Mouse (Mus musculus) cerebellum, adult (tissue): ENCODE results near the gene Sgms1.
"Not testable (repeated sequence)": the region's sequence is repeated elsewhere in the genome, so short reads cannot be mapped to it uniquely, and the experiment has no call there.

Experiments used
- ATAC-seq: cut with Nextera tagmentation; 2 replicates; pipeline ENCODE4 v1.9.2; 2017; ENCODE audit warnings: mild to moderate bottlenecking, moderate library complexity, mixed read lengths; ENCODE audit not compliant: insufficient number of reproducible peaks, low FRiP score, low TSS enrichment

The Sgms1 gene

DNA sequence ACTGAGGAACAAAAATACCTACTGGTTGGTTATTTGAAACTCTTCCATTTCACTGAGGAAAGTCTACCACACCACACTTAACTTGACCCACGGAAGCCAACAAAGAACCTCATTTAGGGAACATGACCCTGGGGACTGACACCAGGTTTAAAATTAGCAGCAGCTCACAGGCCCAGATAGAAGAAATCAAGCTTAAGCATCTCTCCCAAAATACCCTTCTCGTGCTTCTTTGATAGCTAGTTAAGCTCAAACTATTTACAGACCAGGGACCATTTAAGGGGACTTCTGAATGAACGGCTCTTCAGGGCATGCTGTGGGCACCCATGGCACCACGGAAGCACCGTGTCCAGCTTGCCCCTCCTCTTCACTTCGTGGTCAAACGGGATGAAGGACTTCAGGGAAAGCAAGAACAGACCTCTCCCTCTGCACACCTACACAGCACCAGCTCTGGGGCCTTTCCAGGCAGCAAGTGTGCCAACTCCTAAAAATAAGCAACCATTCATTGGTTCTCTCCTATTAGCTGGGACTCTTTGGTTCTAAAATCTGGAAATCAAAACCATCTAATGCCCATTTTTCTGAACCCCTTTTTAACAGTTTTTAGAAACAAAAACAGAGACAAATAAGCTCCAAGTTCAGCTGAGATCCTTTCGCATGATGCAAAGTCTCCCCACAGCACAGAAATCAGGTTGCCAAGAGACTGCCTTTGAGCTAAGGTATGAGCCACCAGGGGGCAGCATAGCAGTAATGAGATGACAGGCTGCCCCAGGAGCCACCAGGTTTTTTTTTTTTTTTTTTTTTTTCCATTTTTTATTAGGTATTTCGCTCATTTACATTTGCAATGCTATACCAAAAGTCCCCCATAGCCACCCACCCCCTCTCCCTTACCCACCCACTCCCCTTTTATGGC, 219.6 kb downstream of the Sgms1 start:
- peak; percentile 88 for ATAC-seq

DNA sequence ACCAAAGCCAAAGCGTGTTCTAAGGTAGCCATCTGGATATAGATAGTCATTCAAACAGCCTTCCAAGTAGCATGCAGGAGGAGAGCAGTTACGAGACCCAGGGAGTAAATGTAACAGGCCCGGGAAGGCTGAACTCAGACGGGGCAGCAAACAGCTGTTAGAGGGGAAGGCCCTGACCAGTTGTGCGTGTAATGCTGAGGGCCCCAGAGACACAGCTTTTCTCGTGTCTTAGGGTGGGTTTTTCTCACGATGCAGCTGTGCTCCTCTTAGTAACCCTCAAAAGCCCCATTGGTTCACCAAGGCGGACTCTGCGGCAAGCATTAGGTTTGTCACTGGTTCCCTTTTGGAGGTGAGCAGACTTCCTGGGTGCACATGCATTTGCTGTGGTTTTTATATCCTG, 221.5 kb downstream of the Sgms1 start:
- no peak for ATAC-seq

DNA sequence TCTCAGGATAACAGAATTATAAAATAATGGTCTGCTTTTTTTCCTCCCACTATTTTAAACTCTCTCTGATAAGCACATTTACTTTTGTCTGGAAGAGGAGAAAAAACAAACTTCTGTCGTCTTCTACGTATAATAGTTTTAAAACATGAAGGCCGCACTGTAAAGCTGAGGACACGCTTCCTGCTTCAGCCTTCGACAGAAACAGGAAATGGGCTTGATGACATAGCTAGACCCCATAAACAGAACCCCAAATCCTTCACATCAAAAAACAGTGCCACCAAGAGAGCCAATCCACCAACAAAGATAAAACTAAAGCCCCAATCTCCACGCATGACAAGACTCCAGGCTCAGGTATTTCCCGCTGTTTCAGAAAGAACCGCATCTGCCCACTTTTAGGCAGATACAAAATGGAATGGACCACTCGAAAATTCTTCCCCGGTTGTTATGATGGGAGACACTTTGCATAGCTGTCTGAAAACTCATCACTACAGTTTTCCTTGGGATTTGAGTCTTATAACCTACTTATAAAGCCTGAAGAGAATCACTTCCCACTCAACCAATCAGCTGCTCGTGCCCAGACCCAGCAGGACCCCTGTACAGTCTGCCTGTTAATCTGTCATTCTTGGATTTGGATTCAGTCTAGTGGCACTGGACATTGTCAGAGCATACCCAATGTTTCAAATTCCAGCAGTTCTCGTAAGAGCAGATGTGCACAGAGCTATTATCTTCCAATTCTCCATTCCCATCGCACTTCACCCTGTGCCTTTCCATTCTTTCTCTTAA, 222.5 kb downstream of the Sgms1 start:
- no peak for ATAC-seq

DNA sequence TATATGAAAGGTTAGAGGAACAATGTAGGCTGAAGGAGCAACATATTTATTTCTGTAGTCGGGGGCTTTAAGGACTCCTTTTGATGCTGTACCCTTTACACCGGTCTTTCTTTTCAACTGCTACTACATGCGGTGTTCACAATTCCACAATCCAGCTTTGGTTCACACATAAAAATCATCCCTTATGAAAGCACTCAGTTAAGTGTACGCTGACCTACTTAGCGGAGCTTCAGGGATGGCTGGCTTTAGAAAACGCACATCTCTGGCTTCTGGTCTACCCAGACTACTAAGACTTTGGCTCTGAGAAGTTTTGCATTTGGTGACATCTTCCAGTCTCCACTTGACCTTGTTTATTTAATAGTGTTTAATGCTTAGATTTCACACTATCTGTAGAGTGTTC, 223.8 kb downstream of the Sgms1 start:
- ATAC-seq, result no peak

DNA sequence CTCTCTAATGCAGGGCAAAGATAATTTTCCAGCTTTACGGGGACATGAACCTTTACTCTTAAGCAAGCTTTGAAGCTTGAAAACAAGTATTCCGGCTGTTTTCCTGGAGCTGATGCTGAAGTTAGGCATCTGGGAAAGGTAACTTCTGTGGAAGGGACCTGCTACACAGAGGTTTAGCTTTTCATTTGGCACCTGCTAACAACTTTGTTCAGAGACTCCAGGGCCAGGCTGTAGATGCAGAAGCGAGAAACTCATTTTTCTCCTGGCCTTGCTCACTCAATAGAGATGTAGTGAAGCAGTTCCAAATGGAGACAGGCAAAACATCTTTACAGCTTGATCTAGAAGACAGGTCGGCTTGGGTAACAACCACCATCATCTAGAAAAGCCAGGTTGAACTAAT, 225.4 kb downstream of the Sgms1 start:
- no peak for ATAC-seq

DNA sequence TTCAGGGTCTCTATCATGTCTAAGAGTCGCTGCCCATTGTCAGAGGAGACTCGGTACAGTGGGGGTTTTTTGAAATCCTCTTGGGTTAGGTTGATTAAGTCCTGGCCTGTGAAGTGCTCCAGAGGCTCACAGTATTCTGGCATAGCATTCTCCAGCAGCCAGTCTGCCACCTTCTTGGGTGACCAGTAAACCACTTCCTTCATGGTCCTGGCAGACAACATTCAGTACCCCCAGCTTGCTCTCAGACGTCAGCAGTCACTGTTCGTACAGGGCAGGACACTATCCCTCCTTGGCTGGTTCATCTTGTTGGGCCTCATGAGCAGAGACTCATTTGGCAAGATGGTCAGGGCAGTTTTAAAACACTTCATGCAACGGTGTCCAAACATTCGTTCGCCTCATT, 229.6 kb downstream of the Sgms1 start:
- ATAC-seq, result no peak

DNA sequence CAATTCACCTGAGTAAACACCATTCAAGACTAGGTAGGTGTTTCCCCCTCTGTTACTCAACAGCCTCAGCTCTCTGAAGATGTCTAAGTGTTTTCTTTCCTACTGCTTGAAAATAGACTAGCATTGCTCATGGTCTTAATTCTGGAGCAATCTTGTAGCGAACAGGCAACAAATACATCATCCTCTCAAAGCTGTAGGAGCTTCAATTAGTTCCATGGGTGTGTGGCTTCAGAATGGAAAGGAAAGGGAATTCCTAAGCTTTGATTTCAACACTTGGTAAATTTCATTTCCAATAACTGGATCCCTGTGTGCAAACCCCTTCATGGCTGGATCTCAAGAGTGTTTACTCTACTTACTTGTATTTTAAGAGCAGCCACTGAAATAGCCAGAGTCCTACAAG, 230.3 kb downstream of the Sgms1 start:
- ATAC-seq, result no peak

DNA sequence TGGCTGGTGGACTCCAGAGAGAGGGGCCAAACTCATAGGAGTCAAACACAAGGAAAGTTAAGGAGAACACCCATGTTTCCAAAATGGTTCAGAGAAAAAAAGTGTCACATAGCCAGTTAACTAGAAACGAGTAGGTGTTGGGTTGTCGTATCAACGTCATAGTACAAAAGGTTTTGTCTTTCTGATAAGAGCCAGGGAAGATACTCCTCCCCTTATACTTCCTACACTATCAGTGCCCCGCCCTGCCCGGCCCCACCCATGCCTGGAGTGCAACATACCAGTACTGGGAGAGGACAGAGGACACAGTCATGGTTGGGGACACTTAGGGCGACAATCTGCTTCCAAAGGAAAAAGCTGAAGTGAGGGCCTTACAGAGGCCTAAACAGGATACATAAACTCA, 232.5 kb downstream of the Sgms1 start:
- ATAC-seq, result no peak

DNA sequence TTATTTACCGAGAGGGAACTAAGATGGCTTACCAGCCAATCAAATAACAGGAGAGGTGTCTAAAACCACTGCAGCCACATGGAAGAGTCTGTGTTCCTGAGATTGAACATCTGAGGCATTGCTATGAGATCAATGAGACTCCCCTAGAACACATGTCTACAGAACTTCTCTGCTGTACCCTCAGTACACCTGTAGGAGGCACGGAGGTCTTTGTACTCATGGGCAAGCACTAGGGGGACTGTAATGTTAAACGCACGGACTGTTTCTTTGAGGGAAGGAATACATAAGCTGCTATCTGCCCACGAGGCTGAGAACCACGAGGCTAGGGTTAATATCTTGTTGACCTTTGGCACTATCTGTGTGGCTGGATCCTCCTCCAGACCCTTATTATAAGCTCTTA, 237.0 kb downstream of the Sgms1 start:
- ATAC-seq, result no peak

DNA sequence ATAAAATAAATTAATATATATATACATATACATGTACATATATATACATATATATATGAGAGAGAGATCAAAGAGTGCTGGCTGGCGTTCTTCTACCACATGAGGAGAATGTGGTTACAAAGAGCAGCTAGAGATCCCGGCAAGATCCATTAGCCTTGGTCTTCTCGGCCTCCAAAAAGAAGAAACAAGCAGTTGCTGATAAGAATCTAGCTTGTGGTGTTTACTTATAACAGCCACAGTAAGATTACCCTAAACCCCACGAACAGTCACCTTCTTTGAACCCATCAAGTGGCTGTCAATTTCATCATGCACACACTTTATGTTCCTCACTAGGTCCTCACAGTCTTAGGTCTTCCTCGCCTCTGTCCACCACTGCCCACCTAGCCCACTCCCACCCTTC, 240.8 kb downstream of the Sgms1 start:
- no peak for ATAC-seq

DNA sequence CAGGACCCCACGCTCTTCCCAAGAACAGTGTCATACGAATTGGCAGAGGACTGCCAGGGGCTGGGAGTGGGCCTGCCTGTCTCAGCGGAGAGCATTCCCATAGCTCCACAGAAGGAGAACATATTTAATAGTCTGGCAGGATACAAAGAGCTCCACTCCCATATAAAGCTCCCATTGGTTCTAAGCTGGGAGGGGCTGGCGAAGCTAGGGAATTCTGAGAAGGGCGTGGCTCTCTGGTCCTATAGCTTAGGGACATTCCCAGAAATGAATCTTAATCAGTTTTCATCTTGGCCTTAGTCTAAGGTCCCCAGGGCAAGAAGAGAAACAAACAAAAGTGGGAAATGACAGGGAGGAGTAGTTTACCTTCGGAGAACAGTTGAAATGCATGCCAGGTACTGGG, 247.1 kb downstream of the Sgms1 start:
- no peak for ATAC-seq

DNA sequence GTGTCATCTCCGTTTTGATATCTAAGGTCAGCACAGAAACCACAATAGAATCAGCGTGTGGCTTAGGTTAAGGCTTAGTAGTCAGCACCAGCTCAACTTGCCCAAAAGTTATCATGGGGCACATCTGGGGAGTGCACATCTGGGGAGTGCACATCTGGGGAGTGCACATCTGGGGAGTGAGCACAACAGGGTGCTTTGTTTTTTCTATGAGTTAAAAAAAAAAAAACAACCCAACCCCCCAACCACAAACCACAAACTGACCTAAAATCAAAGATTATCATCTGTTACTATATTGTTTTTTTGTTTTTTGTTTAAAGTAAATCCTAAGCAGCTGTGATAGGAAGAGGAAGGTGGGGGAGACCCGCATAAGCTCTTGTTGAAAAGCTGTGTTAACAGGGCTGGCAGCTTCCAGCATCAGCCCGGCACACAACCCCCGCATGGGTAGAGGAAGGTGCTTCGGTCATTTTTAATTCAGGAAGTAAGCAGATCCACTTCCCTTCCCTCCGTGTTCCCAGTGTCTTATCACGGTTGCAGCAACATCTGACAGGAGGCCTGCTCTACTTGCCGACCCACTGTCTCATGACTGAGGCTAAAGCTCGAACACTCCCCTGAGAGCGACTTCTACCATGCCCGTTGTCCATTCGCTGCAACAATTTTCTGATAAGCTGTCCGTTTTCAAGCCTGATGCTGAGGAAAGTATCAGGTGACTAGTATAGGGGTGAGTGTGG, 251.0 kb downstream of the Sgms1 start:
- ATAC-seq, result no peak

DNA sequence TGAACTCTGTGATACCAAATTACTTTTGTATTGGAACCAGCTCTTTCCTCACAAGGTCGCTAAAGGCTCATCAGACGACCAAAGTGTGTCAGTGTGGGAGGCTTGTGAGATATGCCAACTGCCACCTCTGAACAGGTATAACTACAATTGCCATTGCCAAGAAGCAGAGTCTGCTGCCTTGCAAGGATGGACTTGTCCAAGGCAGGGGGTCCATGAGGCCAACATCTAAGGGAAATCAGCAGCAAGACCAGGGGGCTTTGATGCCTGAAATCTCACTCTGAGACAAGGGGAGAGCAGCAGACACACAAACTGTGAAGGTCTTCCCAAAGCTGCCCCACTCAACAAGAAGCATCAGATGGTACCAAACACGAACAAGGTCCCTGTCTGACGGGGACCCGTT, 251.6 kb downstream of the Sgms1 start:
- no peak for ATAC-seq

DNA sequence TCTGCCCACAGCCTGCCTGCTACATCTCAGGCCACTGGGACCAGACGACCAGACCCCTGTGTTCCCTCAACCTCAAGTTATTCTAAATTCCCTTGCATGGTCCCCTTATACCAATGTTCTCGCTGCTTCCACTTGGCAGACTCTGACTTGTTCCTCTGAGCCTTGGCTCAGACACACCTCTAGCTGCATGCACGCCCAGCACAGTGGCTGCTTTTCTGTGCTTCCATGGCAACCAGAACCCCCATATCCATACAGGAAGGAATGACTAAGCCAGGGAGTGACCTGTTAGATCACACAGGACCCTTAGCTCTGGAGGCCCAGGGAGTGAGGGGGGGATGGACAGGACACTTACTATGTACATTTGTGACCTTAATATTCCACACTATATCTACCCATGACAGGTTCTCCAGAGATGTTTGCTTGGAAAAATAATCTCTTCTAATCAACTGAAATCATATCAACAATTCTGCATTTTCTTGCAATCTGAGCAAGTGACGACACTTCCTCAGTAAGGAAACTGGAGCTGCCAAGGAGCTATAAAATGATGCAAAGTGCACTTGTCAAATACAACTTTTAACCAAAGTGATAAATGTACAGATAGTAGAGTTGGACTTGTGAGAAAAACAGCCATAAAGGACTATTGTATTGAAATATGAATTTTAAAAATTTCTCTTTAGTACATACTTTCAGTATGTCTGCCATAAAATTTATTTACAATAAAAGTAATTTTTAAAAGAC, 252.5 kb downstream of the Sgms1 start:
- no peak for ATAC-seq

DNA sequence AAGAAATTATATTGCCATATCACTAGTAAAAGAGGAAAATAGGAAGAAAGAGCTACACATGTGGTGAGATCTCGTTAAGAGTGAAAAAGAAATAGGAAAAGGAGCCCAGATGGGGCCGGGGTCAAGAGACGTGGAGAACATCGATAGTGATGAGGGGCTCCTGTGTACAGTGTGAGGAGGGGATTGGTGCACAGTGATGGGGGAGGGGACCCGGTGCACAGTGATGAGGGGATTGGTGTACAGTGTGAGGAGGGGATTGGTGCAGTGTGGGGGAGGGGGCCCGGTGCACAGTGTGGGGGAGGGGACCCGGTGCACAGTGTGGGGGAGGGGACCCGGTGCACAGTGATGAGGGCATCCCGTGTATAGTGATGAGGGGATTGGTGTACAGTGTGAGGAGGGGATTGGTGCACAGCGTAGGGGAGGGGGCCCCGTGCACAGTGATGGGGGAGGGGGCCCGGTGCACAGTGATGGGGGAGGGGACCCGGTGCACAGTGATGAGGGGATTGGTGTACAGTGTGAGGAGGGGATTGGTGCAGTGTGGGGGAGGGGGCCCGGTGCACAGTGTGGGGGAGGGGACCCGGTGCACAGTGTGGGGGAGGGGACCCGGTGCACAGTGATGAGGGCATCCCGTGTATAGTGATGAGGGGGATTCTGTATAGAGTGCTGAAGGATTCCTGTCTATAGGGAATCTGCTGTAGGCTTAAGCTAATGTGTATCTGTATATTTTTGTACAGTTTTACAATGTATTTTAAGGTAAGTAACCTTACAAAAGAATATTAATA, 257.6 kb downstream of the Sgms1 start:
- ATAC-seq, result not testable (repeated sequence)

DNA sequence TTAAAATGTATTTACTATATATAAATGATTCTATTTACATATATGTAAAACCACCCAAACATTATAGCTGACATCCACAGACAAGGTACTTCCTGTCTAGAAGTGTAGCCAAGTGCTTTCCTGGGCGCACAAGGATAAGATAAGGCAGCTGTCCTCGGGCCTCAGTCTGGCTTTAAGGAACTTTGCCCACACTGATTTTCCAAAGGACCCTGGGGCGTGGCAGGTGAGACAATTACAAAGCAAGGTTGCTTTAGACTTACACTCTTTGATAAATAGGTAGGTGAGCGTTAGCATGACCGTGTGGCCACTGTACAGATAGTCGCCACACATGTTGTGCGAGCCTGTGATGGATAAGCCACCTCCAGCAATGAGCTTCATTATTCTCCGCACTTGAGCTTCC, 260.2 kb downstream of the Sgms1 start:
- no peak for ATAC-seq

DNA sequence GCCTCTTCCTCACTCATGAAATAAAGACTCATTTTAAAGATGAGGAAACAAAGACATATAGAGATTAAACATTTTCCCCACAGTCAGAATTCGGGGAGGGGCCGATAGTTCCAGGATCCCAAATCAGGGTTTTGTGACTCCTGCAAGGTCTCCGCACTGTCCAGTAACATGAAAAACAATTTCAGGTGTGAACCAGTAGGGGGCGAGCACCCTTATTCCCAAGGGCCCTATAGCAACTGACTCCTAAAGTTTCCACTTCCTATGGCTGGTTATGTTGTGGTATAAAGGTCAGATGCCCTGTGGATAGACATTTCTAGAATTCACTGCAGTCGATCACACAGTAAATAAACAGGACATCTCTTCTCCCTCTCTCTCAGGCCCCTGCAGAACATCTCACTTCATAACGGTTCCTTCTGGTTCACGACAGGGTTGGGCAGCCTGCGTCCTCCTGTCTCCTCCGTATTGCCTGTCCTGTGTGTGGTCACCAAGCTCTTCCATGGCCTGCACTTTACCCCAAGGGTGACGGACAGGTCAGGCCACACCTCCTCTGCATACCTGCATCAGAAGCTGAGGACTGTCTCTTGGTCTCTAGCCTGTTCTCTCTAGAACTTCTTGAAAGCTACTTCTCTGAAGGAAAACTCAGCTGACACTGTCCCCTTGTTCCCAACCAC, 262.2 kb downstream of the Sgms1 start:
- ATAC-seq, result 0 out of 2 replicates have a peak, but pooled peaks have one; percentile 19

DNA sequence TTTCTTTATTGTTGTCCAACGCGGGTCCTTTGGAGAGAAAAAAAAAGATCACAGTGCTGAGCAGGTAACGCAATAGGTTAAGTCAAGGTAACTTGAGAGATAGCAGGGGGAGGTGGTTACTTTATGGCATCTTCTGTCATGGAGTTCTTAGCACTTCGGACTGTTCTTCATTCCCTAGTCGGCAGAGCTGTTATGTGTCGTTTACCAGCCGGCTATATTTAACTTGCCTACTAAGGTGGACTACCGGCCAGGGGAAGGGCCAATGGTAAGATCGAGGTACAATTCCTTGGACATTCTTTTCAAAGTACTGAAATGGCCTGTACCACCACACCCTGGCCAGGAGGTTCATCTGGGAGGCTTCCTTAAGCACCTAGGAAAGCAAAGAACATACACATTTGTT, 265.4 kb downstream of the Sgms1 start:
- no peak for ATAC-seq

DNA sequence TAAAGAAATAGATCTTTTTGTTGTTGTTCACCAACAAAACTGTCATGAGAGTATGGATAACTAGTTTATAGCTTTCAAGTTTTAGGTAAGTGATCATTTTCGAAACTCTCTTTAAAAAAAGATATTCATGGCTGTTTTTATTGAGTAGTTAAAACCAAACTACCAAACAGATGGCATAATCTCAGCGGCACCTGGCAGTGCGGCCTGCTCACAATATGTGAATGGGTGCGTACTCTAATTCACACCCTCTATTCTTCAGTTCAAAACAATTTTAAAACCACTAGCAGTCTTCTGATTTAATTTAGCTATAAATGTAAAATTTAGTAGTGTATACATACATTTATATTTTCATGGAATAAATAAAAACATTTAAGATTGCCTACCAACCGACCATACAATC, 266.3 kb downstream of the Sgms1 start:
- no peak for ATAC-seq
